Mouse (Mus musculus) layer of hippocampus, adult 2 months (tissue): ENCODE results near the gene Usp48. TPM values are rescaled to one million over a fixed set of nuclear protein-coding genes. Genes with fewer than 3 reads are reported as not detected.
A peak's percentile ranks its signal among the peaks of the same experiment; 100 is the strongest.

Source experiments
- DNase-seq, 2 experiments: peaks; one replicate each; pipeline ENCODE4 v3.0.0; 2022; ENCODE audit warnings: low spot score in 2 of 2
- H3K27ac ChIP-seq: fragments of 200-600 bp; 2 replicates; pipeline ENCODE4 v1.8.1; 2022
- H3K4me3 ChIP-seq: fragments of 200-600 bp; 2 replicates; pipeline ENCODE4 v1.8.1; 2022; ENCODE audit warnings: mild to moderate bottlenecking
- CTCF ChIP-seq: fragments of 200-600 bp; conservative IDR thresholded peaks from 2 replicates; pipeline ENCODE4 v1.8.1; 2022; ENCODE audit warnings: antibody characterized with exemption, mild to moderate bottlenecking, moderate library complexity
- total RNA-seq, 2 experiments: library from RNA; stranded (reverse); gene quantifications; 2 replicates each; pipeline ENCODE4 v1.2.3; 2021

The Usp48 gene
- total RNA-seq, 2 experiments from 2014 or later, result 142 to 160 TPM

- no peak overlapping the region for H3K27ac ChIP-seq
- no peak overlapping the region for H3K4me3 ChIP-seq
- DNase-seq, result no peak
- TF ChIP-seq CTCF, result no peak
These were observed 64.1 kb downstream of the Usp48 start for GRCm38 (mm10) chr4:137657674-137658073.

GRCm38 (mm10) chr4:137659541-137659940 is 66.0 kb downstream of the Usp48 start:
- Histone ChIP-seq H3K27ac (no peak overlapping the region), H3K4me3 (no peak overlapping the region)
- DNase-seq, result no peak
- no peak for TF ChIP-seq CTCF

GRCm38 (mm10) chr4:137660364-137661077 is 67.0 kb downstream of the Usp48 start:
- no peak overlapping the region for H3K4me3 ChIP-seq
- H3K27ac ChIP-seq, result peak overlapping the region; percentile 48
- DNase-seq, result no peak
- TF ChIP-seq CTCF, result no peak

DNA sequence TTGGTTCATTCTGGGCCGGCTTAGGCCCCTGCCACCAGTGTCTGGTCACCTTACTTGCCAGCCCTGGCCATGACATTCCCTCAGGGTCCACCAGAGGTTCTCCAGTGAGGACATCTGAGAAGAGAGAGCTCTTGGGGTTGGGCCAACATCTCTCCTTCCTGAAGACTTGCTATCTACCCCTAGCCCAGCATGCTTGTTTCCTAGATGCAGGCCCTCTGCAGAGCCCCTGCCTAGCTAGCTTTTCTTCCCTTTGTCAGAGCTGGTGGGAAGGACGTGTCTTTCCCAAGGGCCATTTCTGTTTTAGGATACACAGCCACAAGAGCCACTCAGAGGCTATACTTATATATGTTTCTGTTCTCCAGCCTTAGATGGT is 67.5 kb downstream of the Usp48 start:
- TF ChIP-seq CTCF, result no peak
- DNase-seq, result no peak
- Histone ChIP-seq H3K27ac (peak overlapping the region; percentile 32; the same call in 1 of the 2 replicates), H3K4me3 (no peak overlapping the region)

DNA sequence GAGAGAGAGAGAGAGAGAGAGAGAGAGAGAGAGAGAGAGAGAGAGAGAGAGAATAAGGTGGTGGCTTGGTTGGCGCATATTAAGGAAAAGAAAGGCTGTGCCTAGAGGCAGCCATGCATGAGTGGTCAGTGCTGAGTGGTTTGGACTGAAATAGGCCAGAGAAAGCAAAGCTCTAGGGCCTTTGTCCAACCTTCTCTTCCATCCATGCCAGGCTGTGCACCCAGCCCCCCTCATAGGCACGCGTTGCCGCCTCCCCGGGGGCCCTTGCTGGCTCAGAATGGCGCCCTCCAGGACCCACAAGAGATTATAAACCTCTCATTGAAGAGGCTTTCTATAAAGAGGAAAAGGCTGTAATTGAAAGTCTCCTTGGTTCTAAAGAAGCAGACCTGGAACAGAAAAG is 68.0 kb downstream of the Usp48 start:
- TF ChIP-seq CTCF, result no peak
- Histone ChIP-seq H3K27ac (no peak overlapping the region), H3K4me3 (no peak overlapping the region)
- DNase-seq, result no peak

GRCm38 (mm10) chr4:137663491-137663890 is 69.9 kb downstream of the Usp48 start:
- TF ChIP-seq CTCF, result no peak
- no peak overlapping the region for H3K4me3 ChIP-seq
- no peak overlapping the region for H3K27ac ChIP-seq
- DNase-seq, result no peak

GRCm38 (mm10) chr4:137664433-137664979 is 71.0 kb downstream of the Usp48 start, which contains the start of gene Rap1gap:
Rap1gap (plus strand) TSS chr4:137664726.
- no peak for TF ChIP-seq CTCF
- Histone ChIP-seq H3K4me3 (peak within 1 kb of the TSS; percentile 87), H3K27ac (peak within 1 kb of the TSS; percentile 98)
- peak; percentile 71 to 74 for DNase-seq

DNA sequence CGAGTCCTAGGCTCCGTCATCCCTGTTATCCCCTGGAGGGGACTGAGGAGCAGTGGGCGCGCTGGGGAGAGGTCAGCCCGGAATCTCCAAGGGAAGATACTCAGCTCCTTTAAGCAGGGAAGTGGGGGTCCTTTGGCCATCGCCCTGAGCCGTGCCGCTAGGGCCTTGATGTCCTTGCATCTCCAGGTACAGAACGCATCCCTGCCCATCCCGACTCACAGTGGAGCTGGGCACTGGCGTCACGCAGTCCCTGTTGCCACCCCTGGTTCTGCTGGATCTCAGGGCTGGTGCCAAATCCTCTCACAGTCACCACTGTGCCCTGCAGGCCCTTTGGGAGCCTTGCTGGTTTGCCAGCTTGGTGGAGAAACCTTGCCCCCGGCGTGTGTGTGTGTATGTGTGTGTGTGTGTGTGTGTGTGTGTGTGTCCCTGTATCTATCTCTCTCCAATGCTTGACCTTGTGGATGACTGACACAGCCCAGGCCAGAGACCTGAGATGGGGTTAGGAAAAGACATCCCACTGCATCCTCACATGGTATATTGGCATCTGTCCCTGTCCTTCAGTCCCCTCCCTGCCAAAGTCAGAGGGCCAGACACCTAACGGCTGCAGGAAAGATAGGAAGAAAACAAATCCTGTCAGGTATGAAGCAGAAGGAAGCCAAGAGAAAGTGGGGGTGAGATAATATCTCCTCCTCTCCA is 71.6 kb downstream of the Usp48 start:
- no peak for TF ChIP-seq CTCF
- Histone ChIP-seq H3K4me3 (peak overlapping the region; percentile 87), H3K27ac (peak overlapping the region; percentile 98)
- no peak for DNase-seq

DNA sequence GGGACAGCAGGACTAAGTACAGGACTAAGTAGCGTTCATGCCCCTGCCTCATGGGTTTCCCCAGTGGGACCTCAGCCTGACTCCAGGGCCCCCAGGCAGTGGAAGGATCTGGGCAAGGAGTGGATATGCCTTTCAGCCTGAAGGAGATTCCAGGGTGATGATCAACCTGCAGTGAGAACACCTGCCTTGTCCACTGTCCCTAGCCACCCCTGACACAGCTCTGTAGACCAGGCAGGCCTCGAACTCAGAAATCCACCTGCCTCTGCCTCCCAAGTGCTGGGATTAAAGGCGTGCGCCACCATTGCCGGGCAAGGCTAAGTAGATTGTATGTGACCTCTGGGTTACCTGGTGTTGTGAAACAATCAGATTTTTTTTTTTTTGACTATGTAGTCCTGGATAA is 72.2 kb downstream of the Usp48 start:
- no peak for DNase-seq
- Histone ChIP-seq H3K27ac (peak overlapping the region; percentile 98), H3K4me3 (peak overlapping the region; percentile 87)
- no peak for TF ChIP-seq CTCF

GRCm38 (mm10) chr4:137666283-137666957 is 72.9 kb downstream of the Usp48 start:
- TF ChIP-seq CTCF, result no peak
- peak overlapping the region; percentile 87 for H3K4me3 ChIP-seq
- DNase-seq, result no peak
- peak overlapping the region; percentile 98 for H3K27ac ChIP-seq

- peak overlapping the region; percentile 87 for H3K4me3 ChIP-seq
- DNase-seq, result no peak
- TF ChIP-seq CTCF, result 0 out of 2 replicates have a peak, but pooled peaks have one; percentile 13
- H3K27ac ChIP-seq, result peak overlapping the region; percentile 98
These were observed 73.4 kb downstream of the Usp48 start for GRCm38 (mm10) chr4:137666958-137667345.

GRCm38 (mm10) chr4:137667747-137668146 is 74.2 kb downstream of the Usp48 start:
- Histone ChIP-seq H3K27ac (peak overlapping the region; percentile 98), H3K4me3 (peak overlapping the region; percentile 87)
- no peak for DNase-seq
- TF ChIP-seq CTCF, result no peak
